Mouse (Mus musculus): Measurements from ENCODE around the gene Uap1l1. TPM values are rescaled to one million over a fixed set of nuclear protein-coding genes. Genes with fewer than 3 reads are reported as not detected.
"Not testable (repeated sequence)": the region's sequence is repeated elsewhere in the genome, so short reads cannot be mapped to it uniquely, and the experiment has no call there.

Gene Uap1l1
- polyA plus RNA-seq (2015; fragmentation: Nextera tagmentation; extraction: Ambion mirVana) = 2.2 and 3.5 TPM in 2 replicates

GRCm38 (mm10) chr2:25365091-25365761 is at the start of gene Uap1l1:
TSS of gene Uap1l1 (minus strand) at chr2:25365682.
- Histone ChIP-seq H3K4me1 (peaks cover 10% of the 10 kb centered on the region; the same call in 1 of the 2 replicates), H3K36me3 (ENCODE audit: poor library complexity, severe bottlenecking) (no peaks in the 10 kb centered on the region), H3K27me3 (peaks cover 54% of the 10 kb centered on the region)

GRCm38 (mm10) chr2:25413436-25413835 is 48.0 kb upstream of the Uap1l1 start:
- H3K9ac ChIP-seq; H3K4me1 ChIP-seq; H3K9me3 ChIP-seq (replicated peaks); H3K4me2 ChIP-seq; ATAC-seq; H3K4me3 ChIP-seq; H3K27me3 ChIP-seq; H3K27ac ChIP-seq: not testable (repeated sequence)
- peaks cover 25% of the 10 kb centered on the region for H3K36me3 ChIP-seq (ENCODE audit: poor library complexity, severe bottlenecking)

More at GRCm38 (mm10) chr2:25365091-25365761, at the start of gene Uap1l1:
- Histone ChIP-seq H3K4me3 (peak within 1 kb of the TSS; percentile 53), H3K9ac (peak within 1 kb of the TSS; percentile 71), H3K9me3 (replicated peaks) (no peaks in the 10 kb centered on the region), H3K4me2 (peak within 1 kb of the TSS; percentile 98), H3K27ac (no peak within 1 kb of the TSS)
- ATAC-seq = peak; percentile 83
- WGBS = under 1% methylated on average over 54 of the region's 54 CpGs

- Histone ChIP-seq H3K4me3 (no peak overlapping the region), H3K27me3 (no peaks in the 10 kb centered on the region), H3K4me1 (peaks cover 19% of the 10 kb centered on the region), H3K36me3 (ENCODE audit: poor library complexity, severe bottlenecking) (peaks cover 50% of the 10 kb centered on the region), H3K9ac (no peak overlapping the region), H3K9me3 (replicated peaks) (no peaks in the 10 kb centered on the region), H3K4me2 (no peak overlapping the region), H3K27ac (no peak overlapping the region)
- ATAC-seq = no peak
- 89% methylated on average over 10 of the region's 10 CpGs for WGBS
Measured at GRCm38 (mm10) chr2:25408908-25409307, 43.4 kb upstream of the Uap1l1 start.

- peaks cover 31% of the 10 kb centered on the region for H3K36me3 ChIP-seq (ENCODE audit: poor library complexity, severe bottlenecking)
- H3K27ac ChIP-seq = peak overlapping the region; percentile 94; the same call in 1 of the 2 replicates
- H3K27me3 ChIP-seq = peaks cover 25% of the 10 kb centered on the region
- ATAC-seq = no peak
- peak overlapping the region; percentile 99 for H3K9ac ChIP-seq
- peak overlapping the region; percentile 76 for H3K4me2 ChIP-seq
- H3K4me3 ChIP-seq = peak overlapping the region; percentile 98
- peaks cover 34% of the 10 kb centered on the region for H3K4me1 ChIP-seq
- H3K9me3 ChIP-seq (replicated peaks) = no peaks in the 10 kb centered on the region
- WGBS = 85% methylated on average over 4 of the region's 4 CpGs
Measured at GRCm38 (mm10) chr2:25403994-25404393, 38.5 kb upstream of the Uap1l1 start.

- Histone ChIP-seq H3K4me1 (peaks cover 34% of the 10 kb centered on the region), H3K36me3 (ENCODE audit: poor library complexity, severe bottlenecking) (peaks cover 22% of the 10 kb centered on the region), H3K9ac (peak overlapping the region; percentile 99), H3K4me2 (peak overlapping the region; percentile 76), H3K9me3 (replicated peaks) (no peaks in the 10 kb centered on the region), H3K4me3 (peak overlapping the region; percentile 98), H3K27ac (peak overlapping the region; percentile 94), H3K27me3 (peaks cover 34% of the 10 kb centered on the region)
- ATAC-seq = peak; percentile 84
- WGBS = under 1% methylated on average over 53 of the region's 54 CpGs
Measured at GRCm38 (mm10) chr2:25402972-25403601, 37.6 kb upstream of the Uap1l1 start.

- peaks cover 16% of the 10 kb centered on the region for H3K36me3 ChIP-seq (ENCODE audit: poor library complexity, severe bottlenecking)
- peaks cover 40% of the 10 kb centered on the region for H3K27me3 ChIP-seq
- H3K9ac ChIP-seq = peak overlapping the region; percentile 99
- peak overlapping the region; percentile 94 for H3K27ac ChIP-seq
- WGBS = under 1% methylated on average over 13 of the region's 13 CpGs
- peak overlapping the region; percentile 98 for H3K4me3 ChIP-seq
- peaks cover 34% of the 10 kb centered on the region for H3K4me1 ChIP-seq
- no peaks in the 10 kb centered on the region for H3K9me3 ChIP-seq (replicated peaks)
- peak; percentile 25 for ATAC-seq
- H3K4me2 ChIP-seq = peak overlapping the region; percentile 76
Measured at GRCm38 (mm10) chr2:25402377-25402971, 37.0 kb upstream of the Uap1l1 start.

- Histone ChIP-seq H3K4me1 (peaks cover 32% of the 10 kb centered on the region), H3K4me3 (peak overlapping the region; percentile 31), H3K9ac (peak overlapping the region; percentile 30), H3K4me2 (peak overlapping the region; percentile 57), H3K27ac (no peak overlapping the region), H3K36me3 (ENCODE audit: poor library complexity, severe bottlenecking) (0 out of 2 replicates have a peak, but pooled peaks cover 3% of the 10 kb centered on the region), H3K9me3 (replicated peaks) (no peaks in the 10 kb centered on the region; the same call in 1 of the 2 replicates), H3K27me3 (peaks cover 57% of the 10 kb centered on the region)
- no peak for ATAC-seq
- WGBS = 2% methylated on average over 17 of the region's 17 CpGs
Measured at GRCm38 (mm10) chr2:25400764-25401163, 35.3 kb upstream of the Uap1l1 start.

- H3K36me3 ChIP-seq (ENCODE audit: poor library complexity, severe bottlenecking) = no peaks in the 10 kb centered on the region
- ATAC-seq = no peak
- H3K27ac ChIP-seq = no peak overlapping the region
- peak overlapping the region; percentile 30 for H3K9ac ChIP-seq
- H3K4me3 ChIP-seq = peak overlapping the region; percentile 31
- H3K27me3 ChIP-seq = peaks cover 62% of the 10 kb centered on the region
- peak overlapping the region; percentile 57 for H3K4me2 ChIP-seq
- 19% methylated on average over 16 of the region's 16 CpGs for WGBS
- H3K9me3 ChIP-seq (replicated peaks) = no peaks in the 10 kb centered on the region; the same call in 1 of the 2 replicates
- peaks cover 35% of the 10 kb centered on the region for H3K4me1 ChIP-seq
Measured at GRCm38 (mm10) chr2:25400291-25400690, 34.8 kb upstream of the Uap1l1 start.

- Histone ChIP-seq H3K4me1 (peaks cover 39% of the 10 kb centered on the region), H3K9ac (no peak within 1 kb of the TSS), H3K9me3 (replicated peaks) (no peaks in the 10 kb centered on the region; the same call in 1 of the 2 replicates), H3K27ac (no peak within 1 kb of the TSS), H3K36me3 (ENCODE audit: poor library complexity, severe bottlenecking) (no peaks in the 10 kb centered on the region), H3K4me2 (no peak within 1 kb of the TSS), H3K27me3 (peaks cover 74% of the 10 kb centered on the region), H3K4me3 (peak within 1 kb of the TSS; percentile 31; the same call in 1 of the 2 replicates)
- no peak for ATAC-seq
- 67% methylated on average over 8 of the region's 8 CpGs for WGBS
Measured at GRCm38 (mm10) chr2:25399051-25399450, 33.6 kb upstream of the Uap1l1 start, which contains the start of gene Npdc1. TSS of gene Npdc1 (plus strand) at chr2:25399351.

- ATAC-seq = no peak
- Histone ChIP-seq H3K4me2 (no peak overlapping the region), H3K4me1 (peaks cover 35% of the 10 kb centered on the region), H3K27me3 (peaks cover 77% of the 10 kb centered on the region), H3K4me3 (no peak overlapping the region), H3K36me3 (ENCODE audit: poor library complexity, severe bottlenecking) (no peaks in the 10 kb centered on the region), H3K9ac (no peak overlapping the region), H3K27ac (no peak overlapping the region), H3K9me3 (replicated peaks) (no peaks in the 10 kb centered on the region; the same call in 1 of the 2 replicates)
- WGBS = 93% methylated on average over 7 of the region's 7 CpGs
Measured at GRCm38 (mm10) chr2:25398065-25398464, 32.6 kb upstream of the Uap1l1 start.

- peaks cover 30% of the 10 kb centered on the region for H3K4me1 ChIP-seq
- H3K4me3 ChIP-seq = no peak overlapping the region
- no peak for ATAC-seq
- WGBS = 74% methylated on average over 1 of the region's 1 CpGs
- no peaks in the 10 kb centered on the region; the same call in 1 of the 2 replicates for H3K9me3 ChIP-seq (replicated peaks)
- no peak overlapping the region for H3K4me2 ChIP-seq
- H3K36me3 ChIP-seq (ENCODE audit: poor library complexity, severe bottlenecking) = no peaks in the 10 kb centered on the region
- H3K9ac ChIP-seq = no peak overlapping the region
- H3K27me3 ChIP-seq = peaks cover 79% of the 10 kb centered on the region
- no peak overlapping the region for H3K27ac ChIP-seq
Measured at GRCm38 (mm10) chr2:25397010-25397409, 31.5 kb upstream of the Uap1l1 start.

GRCm38 (mm10) chr2:25396597-25396983 is 31.1 kb upstream of the Uap1l1 start:
- Histone ChIP-seq H3K27me3 (peaks cover 79% of the 10 kb centered on the region), H3K4me3 (no peak overlapping the region), H3K27ac (no peak overlapping the region), H3K36me3 (ENCODE audit: poor library complexity, severe bottlenecking) (no peaks in the 10 kb centered on the region), H3K9ac (no peak overlapping the region), H3K9me3 (replicated peaks) (no peaks in the 10 kb centered on the region; the same call in 1 of the 2 replicates), H3K4me1 (peaks cover 30% of the 10 kb centered on the region), H3K4me2 (peak overlapping the region; percentile 61; the same call in 1 of the 2 replicates)
- no peak for ATAC-seq
- WGBS = 22% methylated on average over 3 of the region's 3 CpGs
